Mouse (Mus musculus) limb, embryonic 12.5 days (tissue): ENCODE data around the gene Insig2. TPM values are rescaled to one million over a fixed set of nuclear protein-coding genes. Genes with fewer than 3 reads are reported as not detected.

Experiments used
- ATAC-seq: fragments of 200-750 bp; cut with Nextera tagmentation; 2 replicates; pipeline ENCODE4 v1.8.0; 2017; ENCODE audit warnings: low read depth, moderate TSS enrichment; ENCODE audit not compliant: insufficient number of reproducible peaks, insufficient read depth, low FRiP score, low TSS enrichment
- H3K27ac ChIP-seq: fragments of 300-500 bp; sonication (generic); 2 replicates; pipeline ENCODE4 v1.5.1; 2016; ENCODE audit warnings: mild to moderate bottlenecking, moderate library complexity
- H3K27me3 ChIP-seq: fragments of 300-500 bp; sonication (generic); 2 replicates; pipeline ENCODE4 v1.6.1; 2016; ENCODE audit warnings: mild to moderate bottlenecking, moderate library complexity
- H3K36me3 ChIP-seq: fragments of 300-500 bp; sonication (generic); 2 replicates; pipeline ENCODE4 v1.6.1; 2016; ENCODE audit warnings: mild to moderate bottlenecking, moderate library complexity
- H3K4me1 ChIP-seq: fragments of 300-500 bp; sonication (generic); replicated peaks from 2 replicates; pipeline ENCODE4 v1.6.1; 2016
- H3K4me2 ChIP-seq: fragments of 300-500 bp; sonication (generic); 2 replicates; pipeline ENCODE4 v1.6.1; 2016; ENCODE audit warnings: mild to moderate bottlenecking, moderate library complexity
- H3K4me3 ChIP-seq: fragments of 300-500 bp; sonication (generic); replicated peaks from 2 replicates; pipeline ENCODE4 v1.5.1; 2016; ENCODE audit warnings: mild to moderate bottlenecking
- H3K9ac ChIP-seq: fragments of 300-500 bp; sonication (generic); replicated peaks from 2 replicates; pipeline ENCODE4 v1.6.1; 2016; ENCODE audit warnings: mild to moderate bottlenecking, moderate library complexity
- H3K9me3 ChIP-seq: fragments of 300-500 bp; sonication (generic); 2 replicates; pipeline ENCODE4 v1.6.1; 2016; ENCODE audit warnings: mild to moderate bottlenecking, moderate library complexity
- WGBS: fragments of 180-500 bp; shearing (Covaris S2); methylation state at CpG from one replicate; pipeline ENCODE4 v1.1.7; 2016; 5-methylcytosine and 5-hydroxymethylcytosine counted together
- polyA plus RNA-seq: library from polyadenylated mRNA; unstranded; fragments of >200 nt; fragmentation: Nextera tagmentation; extraction: Ambion mirVana; gene quantifications from 2 replicates; pipeline ENCODE4 v1.2.1, GENCODE M21; 2016

Insig2 gene
- polyA plus RNA-seq, 1 experiment from 2014 or later: 18.8 TPM

- ATAC-seq: no peak
- no peak overlapping the region for H3K4me3 ChIP-seq
- no peaks in the 10 kb centered on the region for H3K27me3 ChIP-seq
- WGBS: 80% methylated on average over 3 of the region's 3 CpGs
- no peaks in the 10 kb centered on the region for H3K9me3 ChIP-seq
- H3K4me1 ChIP-seq: no peaks in the 10 kb centered on the region
- H3K4me2 ChIP-seq: no peak overlapping the region
- no peaks in the 10 kb centered on the region for H3K36me3 ChIP-seq
- no peak overlapping the region for H3K9ac ChIP-seq
- H3K27ac ChIP-seq: no peak overlapping the region
Measured at GRCm38 (mm10) chr1:121278370-121278769, 54.0 kb downstream of the Insig2 start.

- Histone ChIP-seq H3K9me3 (no peaks in the 10 kb centered on the region), H3K27me3 (no peaks in the 10 kb centered on the region), H3K4me2 (no peak overlapping the region), H3K36me3 (no peaks in the 10 kb centered on the region), H3K27ac (no peak overlapping the region), H3K4me3 (no peak overlapping the region), H3K9ac (no peak overlapping the region), H3K4me1 (no peaks in the 10 kb centered on the region)
- 86% methylated on average over 4 of the region's 4 CpGs for WGBS
- ATAC-seq: no peak
Measured at GRCm38 (mm10) chr1:121277466-121277865, 54.9 kb downstream of the Insig2 start.

DNA sequence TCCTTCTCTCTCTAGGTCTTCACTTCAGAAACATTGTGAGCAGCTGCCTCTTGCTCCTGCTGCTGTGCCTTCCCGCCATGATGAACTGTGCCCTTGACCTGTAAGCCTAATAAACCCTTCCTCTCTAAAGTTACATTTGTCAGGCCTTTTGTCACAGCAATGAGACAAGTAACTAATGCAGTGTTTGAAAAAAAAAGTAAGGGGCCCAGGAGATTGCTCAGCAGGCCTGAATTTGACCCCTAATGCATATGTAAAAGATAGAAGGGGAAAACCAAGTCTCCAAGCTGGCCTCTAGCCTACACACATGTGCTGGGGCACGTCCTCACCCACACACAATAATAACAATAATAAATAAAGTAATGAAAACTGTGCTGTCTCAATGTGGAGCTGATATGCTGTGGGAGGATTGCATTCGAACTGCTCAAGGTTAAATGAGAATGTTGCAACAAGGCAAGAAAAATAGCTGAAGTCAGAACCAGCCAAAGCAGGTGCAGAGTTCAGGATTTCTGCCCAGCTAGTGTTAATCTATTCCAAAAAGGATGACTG is 56.4 kb downstream of the Insig2 start:
- no peak overlapping the region for H3K4me2 ChIP-seq
- H3K36me3 ChIP-seq: no peaks in the 10 kb centered on the region
- no peak for ATAC-seq
- no peaks in the 10 kb centered on the region for H3K4me1 ChIP-seq
- no peaks in the 10 kb centered on the region for H3K27me3 ChIP-seq
- no peak overlapping the region for H3K4me3 ChIP-seq
- WGBS: 75% methylated on average over 3 of the region's 3 CpGs
- no peak overlapping the region for H3K9ac ChIP-seq
- no peaks in the 10 kb centered on the region for H3K9me3 ChIP-seq
- no peak overlapping the region for H3K27ac ChIP-seq

DNA sequence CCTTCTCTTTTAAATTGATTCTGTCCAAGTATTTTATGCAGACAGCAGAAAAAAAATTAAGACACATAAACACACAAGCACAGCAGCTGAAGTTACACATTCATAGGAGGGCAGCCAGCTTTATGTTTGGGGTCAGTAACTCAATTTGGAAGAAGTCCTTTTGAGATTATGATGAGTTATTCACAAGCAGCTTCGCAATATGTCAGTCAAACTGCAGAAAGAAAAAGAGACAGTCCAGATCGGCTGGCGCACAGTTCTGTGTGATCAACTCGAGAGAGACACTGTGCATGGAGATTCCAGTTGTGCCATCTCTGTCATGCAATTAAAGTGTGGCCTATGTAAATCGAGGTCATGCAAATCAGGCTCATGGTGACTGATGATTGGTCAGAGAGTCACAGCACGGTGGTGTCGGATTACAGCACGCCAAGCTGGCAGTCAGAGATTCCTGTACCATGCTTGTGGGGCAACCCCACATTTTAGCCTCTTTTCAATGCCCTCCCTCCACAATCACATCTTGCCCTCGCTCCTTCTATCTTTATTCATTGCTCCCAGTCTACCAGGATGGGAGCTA is 72.1 kb downstream of the Insig2 start:
- ATAC-seq: no peak
- H3K27me3 ChIP-seq: no peaks in the 10 kb centered on the region
- H3K4me3 ChIP-seq: no peak overlapping the region
- no peaks in the 10 kb centered on the region for H3K36me3 ChIP-seq
- H3K4me2 ChIP-seq: no peak overlapping the region
- no peak overlapping the region for H3K9ac ChIP-seq
- 65% methylated on average over 9 of the region's 9 CpGs for WGBS
- no peaks in the 10 kb centered on the region for H3K9me3 ChIP-seq
- H3K27ac ChIP-seq: no peak overlapping the region
- no peaks in the 10 kb centered on the region for H3K4me1 ChIP-seq

Other genes with a start within 250 kb of the Insig2 start
- 15.5 and 16.1 TPM in 2 replicates for gene Ccdc93, start 98.5 kb upstream of the Insig2 start, polyA plus RNA-seq
- 0.89 and 0.95 TPM in 2 replicates for gene Htr5b, start 195.9 kb upstream of the Insig2 start, polyA plus RNA-seq
- 71.6 and 87.3 TPM in 2 replicates for gene Ddx18, start 235.4 kb upstream of the Insig2 start, polyA plus RNA-seq